Mouse (Mus musculus) midbrain, postnatal 0 days (tissue): Measurements from ENCODE around the gene Frmpd2. TPM values are rescaled to one million over a fixed set of nuclear protein-coding genes. Genes with fewer than 3 reads are reported as not detected.

ENCODE experiments used
- ATAC-seq: fragments of 200-750 bp; cut with Nextera tagmentation; 2 replicates; pipeline ENCODE4 v1.8.0; 2017; ENCODE audit warnings: moderate number of reproducible peaks, mild to moderate bottlenecking, moderate TSS enrichment, moderate library complexity; ENCODE audit not compliant: low FRiP score
- DNase-seq: peaks from one replicate; pipeline ENCODE4 v3.0.0-alpha.2; 2015; ENCODE audit warnings: low spot score
- H3K27ac ChIP-seq: fragments of 300-500 bp; sonication (generic); 2 replicates; pipeline ENCODE4 v1.5.1; 2014; ENCODE audit warnings: low read depth, mild to moderate bottlenecking, low read length, mixed read lengths
- H3K27me3 ChIP-seq: fragments of 300-500 bp; sonication (generic); 2 replicates; pipeline ENCODE4 v1.6.1; 2014; ENCODE audit warnings: low read length, control low read depth, mixed read lengths; ENCODE audit not compliant: insufficient read depth
- H3K36me3 ChIP-seq: fragments of 300-500 bp; sonication (generic); 2 replicates; pipeline ENCODE4 v1.6.1; 2014; ENCODE audit warnings: low read length, control low read depth, mixed read lengths; ENCODE audit not compliant: insufficient read depth
- H3K4me1 ChIP-seq: fragments of 300-500 bp; sonication (generic); 2 replicates; pipeline ENCODE4 v1.6.1; 2014; ENCODE audit warnings: mild to moderate bottlenecking, control low read depth, antibody characterized with exemption, low read length, mixed read lengths; ENCODE audit not compliant: insufficient read depth
- H3K4me2 ChIP-seq: fragments of 300-500 bp; sonication (generic); 2 replicates; pipeline ENCODE4 v1.6.1; 2014; ENCODE audit warnings: low read depth, mild to moderate bottlenecking, low read length, mixed read lengths; ENCODE audit not compliant: poor library complexity, severe bottlenecking
- H3K4me3 ChIP-seq: fragments of 300-500 bp; sonication (generic); 2 replicates; pipeline ENCODE4 v1.5.1; 2014; ENCODE audit warnings: low read depth, mild to moderate bottlenecking, low read length, moderate library complexity
- H3K9ac ChIP-seq: fragments of 300-500 bp; sonication (generic); replicated peaks from 2 replicates; pipeline ENCODE4 v1.6.1; 2014; ENCODE audit warnings: mild to moderate bottlenecking, low read length, moderate library complexity, mixed read lengths; ENCODE audit not compliant: poor library complexity, severe bottlenecking
- H3K9me3 ChIP-seq: fragments of 300-500 bp; sonication (generic); 2 replicates; pipeline ENCODE4 v1.6.1; 2016; ENCODE audit warnings: low read length, control low read depth
- CTCF ChIP-seq: IDR thresholded peaks from 2 replicates; pipeline ENCODE4 v1.5.1; 2016; ENCODE audit warnings: antibody characterized with exemption, mild to moderate bottlenecking
- WGBS: fragments of 180-500 bp; shearing (Covaris S2); extraction: QIAGEN DNeasy Blood & Tissue Kit; methylation state at CpG from one replicate; pipeline ENCODE4 v1.1.7; 2014; 5-methylcytosine and 5-hydroxymethylcytosine counted together
- polyA plus RNA-seq: library from polyadenylated mRNA; unstranded; fragments of >200 nt; fragmentation: Nextera tagmentation; extraction: Ambion mirVana; gene quantifications from 2 replicates; pipeline ENCODE4 v1.2.1, GENCODE M21; 2015
- total RNA-seq: library from RNA; depleted of rRNA; stranded (reverse); fragments of >200 nt; gene quantifications from 2 replicates; pipeline ENCODE4 v1.2.3, GENCODE M21; 2014

The Frmpd2 gene
- total and polyA plus RNA-seq, 2 experiments from 2014 or later: 0.71 to 0.73 TPM

DNA sequence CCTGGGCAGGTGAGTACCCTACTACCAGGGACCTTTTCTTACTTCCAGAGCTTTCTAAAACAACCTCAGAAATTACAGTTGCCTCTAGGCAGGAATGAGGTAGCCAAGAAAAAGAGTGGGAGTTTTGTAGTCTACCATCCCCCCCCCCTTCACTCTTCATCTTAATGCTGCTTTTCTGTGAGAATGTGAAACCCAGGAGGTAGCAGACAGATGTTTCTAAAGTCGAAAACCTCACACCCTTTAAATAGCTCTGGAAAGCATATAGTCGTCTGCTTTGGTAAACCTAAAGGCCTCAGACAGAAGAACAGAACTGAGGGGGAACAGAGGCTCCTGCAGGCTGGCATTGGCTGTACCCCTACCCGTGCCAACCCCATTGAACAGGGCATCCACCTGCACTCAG lies 77.2 kb downstream of the Frmpd2 start:
- H3K9ac ChIP-seq: no peak overlapping the region
- 69% methylated on average over 3 of the region's 3 CpGs for WGBS
- no peaks in the 10 kb centered on the region for H3K36me3 ChIP-seq
- no peak overlapping the region for H3K4me3 ChIP-seq
- no peak overlapping the region for H3K27ac ChIP-seq
- no peak for TF ChIP-seq CTCF
- no peaks in the 10 kb centered on the region for H3K27me3 ChIP-seq
- no peak overlapping the region for H3K4me2 ChIP-seq
- H3K9me3 ChIP-seq: no peaks in the 10 kb centered on the region
- H3K4me1 ChIP-seq: no peaks in the 10 kb centered on the region
- DNase-seq: no peak
- ATAC-seq: no peak

DNA sequence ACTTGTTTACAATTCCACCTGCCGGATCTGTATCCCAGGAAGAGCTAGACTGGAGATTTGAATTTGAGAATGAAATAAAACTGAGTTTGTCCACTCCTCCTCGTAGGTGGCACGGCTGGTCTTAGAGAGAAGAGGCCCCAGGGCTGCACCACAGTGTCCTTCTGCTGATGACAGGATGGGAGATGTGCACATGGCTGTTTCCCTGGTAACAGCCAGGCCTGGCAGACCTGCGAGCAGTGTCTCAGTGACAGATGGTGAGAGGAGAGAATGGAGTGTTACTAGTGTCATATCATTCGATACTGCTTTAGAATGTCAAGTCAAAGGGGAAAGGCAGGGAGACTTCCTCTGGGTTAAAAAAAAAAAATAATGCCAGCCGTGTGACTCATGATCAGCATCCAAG lies 78.4 kb downstream of the Frmpd2 start:
- no peak for TF ChIP-seq CTCF

DNA sequence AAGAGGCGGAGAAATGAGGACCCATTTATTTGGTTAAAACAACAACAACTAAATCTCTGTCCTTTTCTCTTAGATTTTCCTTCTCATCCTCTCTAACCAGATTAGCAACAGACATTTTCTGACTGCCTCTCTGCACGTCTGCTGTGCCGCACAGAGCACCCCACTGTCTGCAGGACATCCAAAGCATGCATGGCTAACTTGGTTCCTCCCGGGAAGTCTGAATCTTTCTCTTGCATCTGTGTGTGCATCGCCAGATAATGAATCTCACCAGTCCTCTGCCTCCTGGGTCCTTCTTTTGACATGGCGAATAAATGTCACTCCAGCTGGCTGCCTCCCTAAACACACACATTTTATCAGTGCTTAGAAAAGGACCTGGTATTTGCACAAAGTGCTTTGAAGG lies 99.2 kb downstream of the Frmpd2 start:
- TF ChIP-seq CTCF: no peak
- 24% methylated on average over 6 of the region's 6 CpGs for WGBS
- Histone ChIP-seq H3K27ac (no peak overlapping the region), H3K36me3 (no peaks in the 10 kb centered on the region), H3K27me3 (no peaks in the 10 kb centered on the region), H3K4me2 (no peak overlapping the region), H3K9ac (no peak overlapping the region), H3K9me3 (no peaks in the 10 kb centered on the region), H3K4me3 (no peak overlapping the region), H3K4me1 (no peaks in the 10 kb centered on the region)
- DNase-seq (no peak), ATAC-seq (no peak)

More for the DNA sequence above, 78.4 kb downstream of the Frmpd2 start:
- Histone ChIP-seq H3K27ac (peak overlapping the region; percentile 55; the same call in 1 of the 2 replicates), H3K36me3 (no peaks in the 10 kb centered on the region), H3K4me1 (no peaks in the 10 kb centered on the region), H3K27me3 (no peaks in the 10 kb centered on the region), H3K4me2 (no peak overlapping the region), H3K4me3 (no peak overlapping the region), H3K9me3 (no peaks in the 10 kb centered on the region), H3K9ac (no peak overlapping the region)
- DNase-seq: peak; percentile 86
- 42% methylated on average over 6 of the region's 6 CpGs for WGBS
- peak; percentile 80 for ATAC-seq

DNA sequence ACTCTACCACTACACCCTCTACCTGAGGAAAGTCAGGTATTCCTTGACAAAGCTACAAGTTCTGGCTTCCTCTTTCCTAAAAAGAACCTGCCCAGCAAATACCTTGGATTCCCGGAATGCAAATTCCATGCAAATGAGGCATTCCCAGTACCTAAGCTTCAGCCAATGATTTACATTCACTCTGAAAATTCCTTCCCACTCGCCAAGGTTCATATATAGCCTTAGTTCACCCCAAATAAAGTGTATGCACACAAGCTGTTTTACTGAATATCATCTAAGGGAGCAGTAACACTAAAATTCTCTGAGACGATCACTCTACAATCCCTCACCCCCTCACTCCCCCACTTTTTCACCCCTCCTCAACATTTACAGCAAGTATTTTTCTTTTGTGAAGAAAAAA lies 102.1 kb downstream of the Frmpd2 start:
- no peaks in the 10 kb centered on the region for H3K36me3 ChIP-seq
- no peak overlapping the region for H3K27ac ChIP-seq
- H3K4me3 ChIP-seq: no peak overlapping the region
- H3K4me1 ChIP-seq: no peaks in the 10 kb centered on the region
- ATAC-seq: no peak
- no peak for TF ChIP-seq CTCF
- H3K9ac ChIP-seq: no peak overlapping the region
- no peak overlapping the region for H3K4me2 ChIP-seq
- H3K27me3 ChIP-seq: no peaks in the 10 kb centered on the region
- H3K9me3 ChIP-seq: no peaks in the 10 kb centered on the region
- WGBS: 79% methylated on average over 3 of the region's 3 CpGs
- DNase-seq: no peak

DNA sequence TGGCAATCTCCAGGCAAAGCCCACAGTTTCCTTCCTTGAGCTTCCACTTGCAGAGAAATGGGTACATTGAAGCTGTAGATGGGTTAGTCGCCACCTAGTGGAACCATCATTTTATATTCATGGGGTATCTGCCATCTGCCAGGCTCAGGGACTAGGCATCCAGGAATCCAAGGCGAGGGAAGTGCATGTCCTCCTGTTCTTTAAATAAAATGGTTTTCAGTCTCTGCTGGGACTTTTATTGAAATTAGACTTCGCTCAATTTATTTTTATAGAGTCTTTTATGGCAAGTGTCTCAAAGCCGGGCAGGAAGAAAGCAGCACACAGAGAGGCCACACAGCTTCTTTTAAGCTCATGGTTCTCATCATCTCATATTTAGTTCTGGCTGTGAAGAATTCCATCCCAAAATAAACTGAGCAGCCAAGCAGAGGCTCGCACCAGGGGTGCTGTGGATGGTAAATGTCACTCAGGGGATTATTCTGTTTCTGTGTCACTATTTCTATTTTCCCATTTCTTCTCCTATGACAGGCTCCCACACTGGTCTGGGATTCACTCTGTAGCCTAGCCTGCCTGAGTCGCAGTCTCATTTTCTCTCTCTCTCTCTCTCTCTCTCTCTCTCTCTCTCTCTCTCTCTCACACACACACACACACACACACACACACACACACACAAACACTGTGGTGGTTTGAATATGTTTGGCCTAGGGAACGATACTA lies 108.4 kb downstream of the Frmpd2 start:
- H3K9me3 ChIP-seq: no peaks in the 10 kb centered on the region
- no peak overlapping the region for H3K27ac ChIP-seq
- peak; percentile 35 for TF ChIP-seq CTCF
- no peaks in the 10 kb centered on the region for H3K27me3 ChIP-seq
- WGBS: 61% methylated on average over 7 of the region's 7 CpGs
- no peak overlapping the region for H3K9ac ChIP-seq
- no peak overlapping the region for H3K4me3 ChIP-seq
- no peaks in the 10 kb centered on the region for H3K36me3 ChIP-seq
- no peak overlapping the region for H3K4me2 ChIP-seq
- H3K4me1 ChIP-seq: no peaks in the 10 kb centered on the region
- DNase-seq (peak; percentile 9), ATAC-seq (no peak)

DNA sequence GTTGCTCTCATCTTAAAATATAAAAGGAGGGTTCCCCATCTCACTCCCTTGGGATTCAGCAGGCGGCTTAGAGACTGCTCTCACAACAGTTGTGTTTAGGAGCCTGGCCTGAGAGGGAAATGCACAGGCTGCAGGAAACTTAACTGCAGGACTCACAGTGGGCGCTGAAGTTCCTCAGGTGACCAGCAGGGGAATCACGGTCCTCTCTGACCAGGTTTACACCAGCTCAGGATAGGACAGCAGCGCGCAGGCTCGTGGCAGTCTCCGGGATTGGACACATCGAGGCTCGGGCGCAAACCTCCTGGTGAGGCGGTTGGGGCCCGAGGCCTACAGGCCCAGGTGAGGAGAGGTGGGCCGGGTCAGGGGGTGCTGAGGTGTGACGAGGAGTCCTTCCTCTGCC lies 117.5 kb downstream of the Frmpd2 start, which contains the start of gene Ptpn20:
Gene Ptpn20, plus strand, starts transcription at position 257 of the 400 bp plus-strand sequence.
- peak; percentile 32; the same call in 1 of the 2 replicates for TF ChIP-seq CTCF
- H3K9ac ChIP-seq: no peak within 1 kb of the TSS
- H3K4me2 ChIP-seq: no peak within 1 kb of the TSS
- H3K36me3 ChIP-seq: no peaks in the 10 kb centered on the region
- ATAC-seq (no peak), DNase-seq (no peak)
- no peaks in the 10 kb centered on the region for H3K9me3 ChIP-seq
- 63% methylated on average over 14 of the region's 14 CpGs for WGBS
- H3K4me3 ChIP-seq: no peak within 1 kb of the TSS
- H3K27me3 ChIP-seq: no peaks in the 10 kb centered on the region
- H3K27ac ChIP-seq: no peak within 1 kb of the TSS
- H3K4me1 ChIP-seq: no peaks in the 10 kb centered on the region
